19 mouse cellular contexts compared by ENCODE assay signal in genomic region chr11:8482721-8483120, GRCm38 (mm10).
DNase-seq lines count a peak whose midpoint lies in the region; ATAC-seq and TF ChIP-seq lines count a peak whose summit lies in the region.
"Had no signal": no experiment of that assay in that cellular context is flagged by ENCODE, and none has a peak within 500 bp of the region (broad histone marks: within the 10 kb centered on the region; RNA-seq: fewer than 3 reads in every experiment).

No protein-coding gene starts in this region.

- intact Hi-C loops in left cerebral cortex, postnatal 36 days (cut with DNase I), result no loop called here

- H3K9ac ChIP-seq in heart, embryonic 13.5 days, result peak overlapping the region; percentile 1; the same call in 1 of the 2 replicates
- H3K9ac ChIP-seq in lung, embryonic 14.5 days, result no peak overlapping the region
- no peak overlapping the region for H3K9ac ChIP-seq in intestine, embryonic 16.5 days (ENCODE audit: low read depth, low read length)
- H3K9ac ChIP-seq: embryonic facial prominence, embryonic 12.5 days; hindbrain, embryonic 13.5 days; liver, embryonic 12.5 days; midbrain, embryonic 15.5 days had no signal

- H3K27me3 ChIP-seq in heart, embryonic 13.5 days (replicated peaks), result no peaks in the 10 kb centered on the region
- H3K27me3 ChIP-seq in lung, embryonic 14.5 days (ENCODE audit: insufficient read depth, low read length), result no peaks in the 10 kb centered on the region
- H3K27me3 ChIP-seq in intestine, embryonic 16.5 days (replicated peaks; ENCODE audit: control insufficient read depth, insufficient read depth, low read length), result no peaks in the 10 kb centered on the region
- H3K27me3 ChIP-seq: embryonic facial prominence, embryonic 12.5 days; hindbrain, embryonic 13.5 days; liver, embryonic 12.5 days; midbrain, embryonic 15.5 days had no signal

- no peak for TF ChIP-seq CTCF in lung, embryonic 14.5 days (IDR thresholded peaks at IDR 0.05; ENCODE audit: low read depth)

- no peaks in the 10 kb centered on the region for H3K9me3 ChIP-seq in heart, embryonic 13.5 days
- H3K9me3 ChIP-seq in lung, embryonic 14.5 days (ENCODE audit: low read depth, low read length), result no peaks in the 10 kb centered on the region
- H3K9me3 ChIP-seq in intestine, embryonic 16.5 days (ENCODE audit: control insufficient read depth, low read length), result no peaks in the 10 kb centered on the region
- H3K9me3 ChIP-seq: embryonic facial prominence, embryonic 12.5 days; hindbrain, embryonic 13.5 days; liver, embryonic 12.5 days; midbrain, embryonic 15.5 days had no signal

- 33% methylated on average over 3 of the region's 3 CpGs for WGBS in heart, embryonic 13.5 days
- 48% methylated on average over 3 of the region's 3 CpGs for WGBS in lung, embryonic 14.5 days
- WGBS in intestine, embryonic 16.5 days, result 59% methylated on average over 3 of the region's 3 CpGs

- no peak for DNase-seq in heart, adult 8-10 months (ENCODE audit: low spot score)
- DNase-seq in lung, embryonic 14.5 days, result peak; percentile 20
- no peak for DNase-seq in lung, postnatal 14 days
- DNase-seq in skeletal muscle tissue, adult 2 months (ENCODE audit: low read depth, low spot score), result peak; percentile 89
- no peak for DNase-seq in cerebellum, postnatal 14 days
- no peak for DNase-seq in left cerebral cortex, postnatal 36 days (ENCODE audit: low spot score in 2 of 2)
- DNase-seq: adrenal gland, adult 2 months; cerebellum, adult 11 months; kidney, adult 18-20 months; kidney, postnatal 25 days; layer of hippocampus, adult 9-11 months; right cerebral cortex, postnatal 4 days; thymus, postnatal 14 days had no signal

- no peak overlapping the region for H3K4me2 ChIP-seq in heart, embryonic 13.5 days
- H3K4me2 ChIP-seq in lung, embryonic 14.5 days, result no peak overlapping the region
- no peak overlapping the region for H3K4me2 ChIP-seq in intestine, embryonic 16.5 days (ENCODE audit: low read depth, low read length)
- H3K4me2 ChIP-seq: embryonic facial prominence, embryonic 12.5 days; hindbrain, embryonic 13.5 days; liver, embryonic 12.5 days; midbrain, embryonic 15.5 days had no signal

- H3K4me1 ChIP-seq in heart, embryonic 13.5 days, result peaks cover 47% of the 10 kb centered on the region
- no peaks in the 10 kb centered on the region for H3K4me1 ChIP-seq in lung, embryonic 14.5 days (ENCODE audit: insufficient read depth)
- H3K4me1 ChIP-seq in intestine, embryonic 16.5 days (ENCODE audit: control insufficient read depth, insufficient read depth, low read length), result peaks cover 17% of the 10 kb centered on the region
- H3K4me1 ChIP-seq: liver, embryonic 12.5 days; midbrain, embryonic 15.5 days had no signal

- H3K36me3 ChIP-seq in heart, embryonic 13.5 days, result peaks cover 17% of the 10 kb centered on the region
- peaks cover 31% of the 10 kb centered on the region for H3K36me3 ChIP-seq in lung, embryonic 14.5 days (ENCODE audit: insufficient read depth)
- 0 out of 2 replicates have a peak, but pooled peaks cover 3% of the 10 kb centered on the region for H3K36me3 ChIP-seq in intestine, embryonic 16.5 days (ENCODE audit: control insufficient read depth, insufficient read depth, low read length)
- H3K36me3 ChIP-seq: hindbrain, embryonic 13.5 days; midbrain, embryonic 15.5 days had no signal

- no peak overlapping the region for H3K4me3 ChIP-seq in heart, embryonic 13.5 days
- H3K4me3 ChIP-seq in lung, embryonic 14.5 days (ENCODE audit: low read depth, low read length), result no peak overlapping the region
- H3K4me3 ChIP-seq in intestine, embryonic 16.5 days (ENCODE audit: low read length), result no peak overlapping the region
- H3K4me3 ChIP-seq: embryonic facial prominence, embryonic 12.5 days; hindbrain, embryonic 13.5 days; liver, embryonic 12.5 days; midbrain, embryonic 15.5 days had no signal

- peak overlapping the region; percentile 13; the same call in 1 of the 2 replicates for H3K27ac ChIP-seq in heart, embryonic 13.5 days (replicated peaks)
- H3K27ac ChIP-seq in lung, embryonic 14.5 days (ENCODE audit: low read depth), result peak overlapping the region; percentile 15; the same call in 1 of the 2 replicates
- H3K27ac ChIP-seq in intestine, embryonic 16.5 days (ENCODE audit: low read length), result peak overlapping the region; percentile 19; the same call in 1 of the 2 replicates
- H3K27ac ChIP-seq: embryonic facial prominence, embryonic 12.5 days; liver, embryonic 12.5 days; midbrain, embryonic 15.5 days had no signal

- no peak for ATAC-seq in heart, embryonic 13.5 days (ENCODE audit: extremely low read depth, insufficient number of reproducible peaks, low FRiP score, low TSS enrichment)
- ATAC-seq in lung, embryonic 14.5 days (ENCODE audit: insufficient read depth), result no peak
- ATAC-seq in intestine, embryonic 16.5 days, result no peak; the same call in 1 of the 2 replicates
- ATAC-seq: liver, embryonic 12.5 days had no signal

Comparison
In these comparisons a context has a peak if more than half of its experiments do, and no peak if none do; other contexts are left out.
1. DNase-seq: peak in lung, embryonic 14.5 days (single experiment) and skeletal muscle tissue, adult 2 months (single experiment); none in heart, adult 8-10 months (single experiment), lung, postnatal 14 days (single experiment), cerebellum, postnatal 14 days (0 of 2) and left cerebral cortex, postnatal 36 days (0 of 2).
2. Peak in every context shown above with its lines, with median percentiles within 50 percentile points of each other: H3K27ac ChIP-seq.